Mouse (Mus musculus) layer of hippocampus, adult 8-10 months (tissue): ENCODE measurements at regions not wholly inside any gene's neighbourhood (a gene's known extent, or its start where the extent isn't known, plus 50 kb on each side); places are given as distances from the start of the nearest gene placed in this dataset.

ENCODE experiments used
- DNase-seq, 2 experiments: peaks; one replicate each; pipeline ENCODE4 v3.0.0; 2022; ENCODE audit warnings: low spot score in 2 of 2

DNA sequence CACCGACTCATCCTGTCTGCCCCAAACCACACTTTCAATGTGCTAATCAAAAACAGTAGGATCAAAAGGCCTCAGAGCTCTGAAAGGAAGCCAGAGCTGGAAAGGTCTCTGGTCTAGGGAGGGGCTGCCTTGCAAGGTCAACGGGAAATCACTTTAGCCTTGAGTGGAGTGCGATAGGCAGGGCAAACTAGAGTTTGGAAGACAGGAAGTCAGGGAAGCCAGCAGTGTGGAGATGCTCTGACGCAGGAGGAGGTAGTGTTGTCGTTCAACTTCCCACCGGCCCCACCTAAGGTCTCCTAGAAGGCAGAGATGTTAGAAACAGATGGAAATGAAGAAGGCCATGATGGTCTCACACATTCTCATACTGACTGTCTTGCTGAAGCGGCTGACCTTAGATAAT, 52.0 kb upstream of the Trp53i11 start:
- DNase-seq = no peak

DNA sequence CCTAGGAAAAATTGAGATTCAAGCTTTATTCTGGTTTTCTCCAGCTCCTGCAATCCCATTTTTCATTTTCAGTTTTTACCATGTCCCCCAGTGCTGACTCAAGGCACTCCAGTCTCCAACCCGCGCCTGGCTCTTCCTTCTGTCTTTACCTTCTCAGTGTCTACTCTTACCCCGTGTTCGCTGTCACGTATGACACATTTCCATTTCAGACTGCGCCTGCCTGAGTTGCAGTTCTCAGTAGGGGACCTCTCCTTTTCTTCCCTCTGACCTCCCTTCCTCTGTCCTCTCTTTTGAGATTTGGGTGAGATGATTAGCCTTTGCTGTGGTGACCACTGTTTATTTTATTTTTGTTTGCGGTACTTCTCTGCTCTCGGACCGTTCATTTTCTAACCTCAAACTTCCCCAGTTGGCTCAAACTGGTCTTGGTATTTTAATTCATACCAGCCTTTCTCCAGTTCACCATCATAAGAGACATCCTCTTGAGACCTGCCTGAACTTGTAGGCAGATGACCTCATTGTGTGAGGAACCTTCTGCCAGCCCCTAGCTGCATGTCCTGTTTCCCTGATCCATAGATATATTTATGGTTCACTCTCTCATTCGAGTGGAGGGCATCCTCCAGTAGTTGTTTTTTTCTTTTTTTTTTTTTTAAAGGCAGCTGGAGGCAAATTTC, 53.9 kb upstream of the Trp53i11 start:
- no peak for DNase-seq

- no peak for DNase-seq
Observed at GRCm38 (mm10) chr2:93131825-93132623, 55.3 kb upstream of the Trp53i11 start.

DNA sequence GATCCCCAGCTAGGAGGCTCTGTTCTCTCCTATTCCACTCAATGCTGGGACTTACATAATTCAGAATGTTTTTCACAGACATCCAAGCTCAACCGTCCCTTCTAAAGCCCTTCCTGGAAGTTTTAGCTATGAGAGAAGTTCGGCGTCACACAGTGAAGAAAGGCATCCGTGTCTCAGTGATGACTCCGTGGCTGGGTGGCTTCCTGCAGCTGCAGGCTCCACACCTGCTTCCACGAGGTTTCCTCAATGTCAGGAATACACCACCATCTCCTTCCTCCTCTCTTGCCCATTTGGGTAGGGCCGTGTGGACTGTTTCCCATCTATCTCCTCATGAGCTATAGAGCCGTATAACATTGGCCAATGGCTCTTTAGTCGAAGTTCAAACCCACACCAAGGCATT, 56.1 kb upstream of the Trp53i11 start:
- DNase-seq = no peak

DNA sequence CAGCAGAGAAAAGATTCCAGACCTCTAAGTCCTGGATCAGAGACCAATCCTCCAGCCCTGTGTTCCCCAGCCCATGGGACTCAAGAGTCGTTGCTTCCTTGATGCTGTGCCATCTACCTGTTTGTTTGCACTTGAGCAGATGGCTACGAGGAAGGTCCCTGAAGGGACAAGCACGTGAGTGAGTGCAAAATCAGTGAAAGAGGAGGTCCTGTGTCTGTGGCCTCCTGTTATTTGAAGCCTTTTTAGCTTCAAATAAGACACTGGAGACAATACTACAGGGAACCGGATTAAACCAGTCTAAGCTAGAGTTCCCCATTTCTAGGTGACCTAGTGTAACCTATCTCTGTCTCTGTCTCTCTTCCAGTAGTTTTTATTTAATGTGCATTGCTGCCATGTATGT, 58.2 kb upstream of the Trp53i11 start:
- no peak for DNase-seq

GRCm38 (mm10) chr2:93126595-93127165, 60.7 kb upstream of the Trp53i11 start:
- DNase-seq = peak; percentile 36 to 41

DNA sequence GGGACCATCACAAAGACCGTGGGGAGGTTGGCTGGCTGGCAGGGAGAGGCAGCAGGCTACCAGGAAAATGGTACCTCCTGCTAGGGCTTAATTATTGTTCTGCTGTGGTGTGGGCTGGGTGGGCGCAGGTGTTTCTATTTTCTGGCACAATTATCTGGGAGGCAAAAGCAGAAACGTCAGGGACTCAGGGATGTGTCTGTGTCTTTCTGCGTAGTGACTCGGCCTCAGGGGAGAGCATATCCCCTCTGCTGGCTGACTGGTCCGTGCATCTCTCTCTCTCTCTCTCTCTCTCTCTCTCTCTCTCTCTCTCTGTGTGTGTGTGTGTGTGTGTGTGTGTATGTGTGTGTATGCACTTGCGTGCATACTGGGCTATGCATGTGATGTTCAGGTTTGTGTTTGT, 61.2 kb upstream of the Trp53i11 start:
- DNase-seq = no peak

DNA sequence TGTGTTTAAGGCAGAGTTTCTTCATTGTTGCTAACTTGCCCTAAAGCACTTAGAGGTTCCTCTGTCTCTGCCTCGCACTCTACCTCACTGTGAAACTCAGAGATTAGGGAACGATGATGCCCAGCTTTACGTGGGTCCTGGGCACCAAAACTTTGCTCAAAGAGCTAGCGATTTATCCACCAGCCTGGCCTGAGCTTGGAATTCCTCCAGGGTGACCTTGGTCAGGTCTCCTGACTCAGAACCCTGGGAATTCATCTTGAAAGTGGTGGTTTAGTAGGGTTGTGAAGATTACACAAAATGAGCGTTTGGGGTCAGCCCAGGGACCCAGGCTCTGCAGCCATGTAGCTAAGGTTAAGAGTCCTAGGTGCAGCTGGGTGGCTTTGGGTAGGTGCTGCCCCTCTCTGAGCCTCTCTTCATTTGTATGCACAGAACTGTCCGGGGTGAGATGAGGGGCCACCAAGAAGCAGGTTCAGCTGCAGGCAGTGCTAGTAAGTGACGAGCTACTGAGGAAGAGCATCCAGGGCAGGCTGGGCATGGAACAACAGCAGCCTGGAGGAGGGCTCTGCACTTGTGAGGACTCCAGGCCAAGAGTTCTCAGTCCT, 62.4 kb upstream of the Trp53i11 start:
- no peak for DNase-seq

- DNase-seq = no peak
Observed at GRCm38 (mm10) chr2:93123829-93124228, 63.5 kb upstream of the Trp53i11 start.

- no peak for DNase-seq
Observed at GRCm38 (mm10) chr2:93120386-93120785, 67.0 kb upstream of the Trp53i11 start.

DNA sequence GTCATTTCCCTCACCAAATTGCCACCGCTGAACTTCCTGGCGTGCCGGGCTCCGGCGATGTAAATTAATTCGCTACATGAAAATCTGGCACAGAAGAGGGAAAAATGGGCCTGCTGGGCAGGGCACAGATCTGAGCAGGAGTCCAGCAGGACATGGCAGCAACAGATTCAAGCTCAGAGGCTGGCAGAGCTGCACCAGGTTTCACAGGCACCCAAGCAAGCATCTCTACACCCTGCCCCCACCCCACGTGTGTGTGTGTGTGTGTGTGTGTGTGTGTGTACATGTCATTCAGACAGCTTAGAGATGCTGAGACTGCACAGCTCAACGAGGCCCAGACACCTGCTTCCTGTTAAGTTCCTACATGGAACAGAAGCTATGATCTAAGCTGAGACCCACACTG, 68.3 kb upstream of the Trp53i11 start:
- no peak for DNase-seq

GRCm38 (mm10) chr2:93115303-93115702, 69.3 kb upstream of the Prdm11 start:
- DNase-seq = no peak

DNA sequence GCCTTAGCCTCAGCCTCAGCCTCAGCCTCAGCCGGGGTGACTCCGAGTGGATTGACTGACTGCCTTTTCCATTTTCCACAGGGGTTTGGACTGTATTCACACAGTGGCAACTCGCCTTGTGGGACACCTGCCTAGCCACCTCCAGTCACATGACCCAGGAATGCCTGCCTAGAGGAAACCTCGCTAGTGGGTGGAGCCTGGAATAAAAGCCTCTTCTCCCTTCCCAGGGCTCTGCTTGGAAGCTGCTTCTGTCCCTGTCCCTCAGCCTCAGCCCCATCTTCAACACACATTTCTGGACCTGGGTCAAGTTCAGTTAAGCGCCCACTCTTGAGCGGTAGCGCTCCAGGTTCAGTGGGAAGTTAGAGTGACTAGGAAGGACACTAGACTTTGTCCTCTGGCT, 68.0 kb upstream of the Prdm11 start:
- DNase-seq = no peak

DNA sequence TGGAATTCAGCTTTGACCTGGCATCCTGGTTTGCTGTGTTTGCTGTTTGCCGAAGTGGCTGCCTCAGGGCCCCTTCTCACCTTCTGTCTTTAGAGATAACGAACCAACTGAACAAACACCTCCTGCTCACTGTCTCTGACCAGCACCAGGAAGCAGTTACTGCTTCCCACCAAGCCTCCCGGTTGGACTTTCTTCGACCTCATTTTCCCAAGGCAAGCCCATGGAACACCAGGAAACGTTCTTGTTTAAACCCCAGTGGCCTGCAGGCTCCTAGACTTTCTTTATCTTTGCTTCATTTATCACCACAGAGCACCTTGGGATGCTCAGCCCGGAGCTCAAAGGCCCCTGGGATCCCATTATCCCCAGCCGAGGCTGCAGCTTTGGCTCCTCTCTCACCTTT, 66.4 kb upstream of the Prdm11 start:
- no peak for DNase-seq

- DNase-seq = peak; percentile 54 to 62
Observed at GRCm38 (mm10) chr2:93110898-93111297, 64.9 kb upstream of the Prdm11 start.

DNA sequence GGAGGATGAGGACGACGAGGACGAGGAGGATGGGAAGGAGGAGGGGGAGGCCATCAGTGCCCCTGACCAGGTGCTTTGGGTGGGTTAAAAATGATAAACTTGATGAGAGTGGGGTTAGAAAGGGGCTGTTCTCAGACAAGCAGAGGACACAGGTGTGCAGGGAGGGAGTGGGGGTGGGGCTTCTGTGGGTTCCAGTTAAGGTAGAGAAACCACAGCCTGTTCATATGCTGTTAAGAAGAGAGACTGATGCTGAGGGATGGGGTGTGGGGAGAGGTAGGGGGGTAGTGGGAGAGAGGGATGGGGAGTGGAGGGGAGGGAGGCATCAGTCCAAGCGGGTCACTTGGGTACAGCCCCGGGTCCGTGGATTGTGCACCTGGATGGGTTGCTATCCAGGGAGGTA, 60.6 kb upstream of the Prdm11 start:
- DNase-seq = no peak

DNA sequence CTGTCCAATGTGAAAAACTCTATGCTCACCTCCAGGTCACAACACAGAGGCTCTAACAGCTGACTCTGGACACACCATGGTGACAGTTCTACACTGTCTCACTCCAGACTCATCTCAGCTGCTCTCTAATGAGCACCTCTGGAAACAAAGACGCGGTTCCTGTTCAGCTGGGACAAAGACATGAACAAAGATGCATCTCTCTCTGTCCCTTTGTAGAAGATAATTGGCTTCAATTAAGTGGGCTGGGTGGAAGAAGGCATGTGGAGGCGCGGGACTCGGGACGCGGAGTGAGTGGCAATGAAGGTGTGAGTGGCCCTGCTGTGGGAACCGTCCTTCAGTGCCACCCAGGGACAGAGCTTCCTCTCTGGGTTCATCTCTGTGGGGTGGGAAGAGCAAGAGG, 56.0 kb upstream of the Prdm11 start:
- DNase-seq = no peak

- DNase-seq = no peak
Observed at GRCm38 (mm10) chr2:93099780-93100179, 53.8 kb upstream of the Prdm11 start.

DNA sequence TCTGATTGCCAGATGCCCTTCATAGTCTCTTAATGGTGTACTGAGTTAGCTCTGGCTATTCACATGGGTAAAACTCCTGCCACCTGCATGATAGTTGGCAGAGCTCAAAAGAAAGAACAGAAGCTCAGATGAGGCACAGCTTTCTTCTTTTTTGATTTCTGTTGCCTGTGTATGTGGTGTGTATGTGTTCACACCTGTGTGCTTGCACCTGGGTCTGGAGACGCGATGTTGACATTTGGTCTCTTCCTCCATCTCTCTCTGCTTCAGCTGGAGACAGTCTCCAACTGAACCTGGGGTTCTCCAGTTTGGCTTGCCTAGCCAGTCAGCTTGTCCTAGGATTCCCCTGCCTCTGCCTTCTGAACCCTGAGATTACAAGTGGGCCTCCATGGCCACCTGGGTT, 51.0 kb upstream of the Prdm11 start:
- no peak for DNase-seq

GRCm38 (mm10) chr2:93096078-93096729, 50.2 kb upstream of the Prdm11 start:
- DNase-seq = no peak
